Mouse (Mus musculus): ENCODE data around the gene Itga5. TPM values are rescaled to one million over a fixed set of nuclear protein-coding genes. Genes with fewer than 3 reads are reported as not detected.

Itga5 gene
- total RNA-seq, 2 experiments from 2014 or later: 1.2 to 2.1 TPM

GRCm38 (mm10) chr15:103375112-103375800 lies 8.7 kb upstream of the Itga5 start:
- DNase-seq (ENCODE audit: low spot score in 2 of 2): no peak
- Histone ChIP-seq H3K27ac (no peak overlapping the region), H3K4me3 (no peak overlapping the region)
- TF ChIP-seq CTCF (conservative IDR thresholded peaks at IDR 0.05): no peak

- no peak overlapping the region for H3K4me3 ChIP-seq
- DNase-seq (ENCODE audit: low spot score in 2 of 2): no peak
- no peak for TF ChIP-seq CTCF (conservative IDR thresholded peaks at IDR 0.05)
- no peak overlapping the region for H3K27ac ChIP-seq
Observed at GRCm38 (mm10) chr15:103372461-103372860, 5.9 kb upstream of the Itga5 start.

- Histone ChIP-seq H3K27ac (no peak overlapping the region), H3K4me3 (no peak overlapping the region)
- no peak for DNase-seq (ENCODE audit: low spot score in 2 of 2)
- no peak for TF ChIP-seq CTCF (conservative IDR thresholded peaks at IDR 0.05)
Observed at GRCm38 (mm10) chr15:103371741-103372140, 5.2 kb upstream of the Itga5 start.

GRCm38 (mm10) chr15:103371208-103371607 lies 4.6 kb upstream of the Itga5 start:
- no peak overlapping the region for H3K27ac ChIP-seq
- DNase-seq (ENCODE audit: low spot score in 2 of 2): no peak
- no peak for TF ChIP-seq CTCF (conservative IDR thresholded peaks at IDR 0.05)

GRCm38 (mm10) chr15:103370462-103370861 lies 3.9 kb upstream of the Itga5 start:
- no peak for TF ChIP-seq CTCF (conservative IDR thresholded peaks at IDR 0.05)
- H3K4me3 ChIP-seq: no peak overlapping the region
- DNase-seq (ENCODE audit: low spot score in 2 of 2): no peak

More at GRCm38 (mm10) chr15:103371208-103371607, 4.6 kb upstream of the Itga5 start:
- no peak overlapping the region for H3K4me3 ChIP-seq

DNA sequence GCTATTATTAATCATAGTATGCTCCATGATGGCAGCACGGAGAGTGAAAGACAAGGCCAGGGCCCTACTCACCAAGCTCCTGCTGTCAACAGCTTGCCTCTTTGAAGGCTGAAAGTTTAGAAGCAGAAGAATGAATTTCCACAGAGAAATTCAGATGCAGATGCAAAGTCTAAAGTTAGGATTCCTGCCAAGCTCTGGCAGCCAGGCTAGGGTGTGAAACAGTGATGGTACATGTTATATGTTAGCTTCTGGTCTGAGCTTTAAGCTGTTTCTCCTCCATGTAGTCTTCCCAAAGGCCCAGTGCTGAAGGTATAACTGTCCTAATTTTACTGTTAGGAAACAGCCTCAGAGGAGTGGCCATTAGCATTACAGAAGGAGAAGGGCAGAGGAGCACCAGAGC lies 2.6 kb upstream of the Itga5 start:
- Histone ChIP-seq H3K4me3 (no peak overlapping the region), H3K27ac (no peak overlapping the region)
- no peak for DNase-seq (ENCODE audit: low spot score in 2 of 2)
- no peak for TF ChIP-seq CTCF (conservative IDR thresholded peaks at IDR 0.05)

More at GRCm38 (mm10) chr15:103370462-103370861, 3.9 kb upstream of the Itga5 start:
- H3K27ac ChIP-seq: no peak overlapping the region

GRCm38 (mm10) chr15:103368179-103368940 lies 1.8 kb upstream of the Itga5 start:
- Histone ChIP-seq H3K4me3 (no peak overlapping the region), H3K27ac (no peak overlapping the region)
- TF ChIP-seq CTCF (conservative IDR thresholded peaks at IDR 0.05): no peak
- DNase-seq (ENCODE audit: low spot score in 2 of 2): no peak

GRCm38 (mm10) chr15:103365471-103366375 lies 840 bp downstream of the Itga5 start:
- H3K4me3 ChIP-seq: peak overlapping the region; percentile 62
- TF ChIP-seq CTCF (conservative IDR thresholded peaks at IDR 0.05): no peak
- peak overlapping the region; percentile 62; the same call in 1 of the 2 replicates for H3K27ac ChIP-seq
- no peak for DNase-seq (ENCODE audit: low spot score in 2 of 2)

DNA sequence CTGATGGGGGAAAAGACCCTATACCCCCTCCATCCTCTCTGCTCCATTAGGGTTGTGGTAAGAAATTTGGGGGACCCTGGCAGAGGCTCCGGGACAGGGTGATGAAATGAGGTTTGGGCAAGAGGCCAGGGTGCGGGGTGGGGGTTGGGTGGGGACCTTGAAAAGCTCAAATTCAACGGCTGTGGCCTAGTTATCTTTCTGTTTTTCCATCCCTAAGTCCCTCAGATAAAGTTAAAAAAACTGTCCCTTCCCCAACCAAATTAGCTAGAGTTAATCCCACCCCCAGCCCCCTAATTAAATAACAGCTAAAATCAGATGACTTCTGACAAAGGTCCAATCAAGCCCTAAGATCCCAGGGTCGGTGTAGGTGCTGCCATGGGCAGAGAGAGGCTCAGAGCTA lies 1.8 kb downstream of the Itga5 start:
- DNase-seq (ENCODE audit: low spot score in 2 of 2): no peak
- no peak for TF ChIP-seq CTCF (conservative IDR thresholded peaks at IDR 0.05)
- no peak overlapping the region for H3K27ac ChIP-seq
- H3K4me3 ChIP-seq: no peak overlapping the region

- Histone ChIP-seq H3K4me3 (no peak overlapping the region), H3K27ac (no peak overlapping the region)
- no peak for DNase-seq (ENCODE audit: low spot score in 2 of 2)
- TF ChIP-seq CTCF (conservative IDR thresholded peaks at IDR 0.05): no peak
Observed at GRCm38 (mm10) chr15:103363809-103364208, 2.8 kb downstream of the Itga5 start.

- no peak for TF ChIP-seq CTCF (conservative IDR thresholded peaks at IDR 0.05)
- DNase-seq (ENCODE audit: low spot score in 2 of 2): no peak
- H3K27ac ChIP-seq: no peak overlapping the region
- H3K4me3 ChIP-seq: no peak overlapping the region
Observed at GRCm38 (mm10) chr15:103362950-103363349, 3.6 kb downstream of the Itga5 start.

- DNase-seq (ENCODE audit: low spot score in 2 of 2): no peak
- TF ChIP-seq CTCF (conservative IDR thresholded peaks at IDR 0.05): no peak
- Histone ChIP-seq H3K27ac (no peak overlapping the region), H3K4me3 (no peak overlapping the region)
Observed at GRCm38 (mm10) chr15:103362333-103362732, 4.2 kb downstream of the Itga5 start.

DNA sequence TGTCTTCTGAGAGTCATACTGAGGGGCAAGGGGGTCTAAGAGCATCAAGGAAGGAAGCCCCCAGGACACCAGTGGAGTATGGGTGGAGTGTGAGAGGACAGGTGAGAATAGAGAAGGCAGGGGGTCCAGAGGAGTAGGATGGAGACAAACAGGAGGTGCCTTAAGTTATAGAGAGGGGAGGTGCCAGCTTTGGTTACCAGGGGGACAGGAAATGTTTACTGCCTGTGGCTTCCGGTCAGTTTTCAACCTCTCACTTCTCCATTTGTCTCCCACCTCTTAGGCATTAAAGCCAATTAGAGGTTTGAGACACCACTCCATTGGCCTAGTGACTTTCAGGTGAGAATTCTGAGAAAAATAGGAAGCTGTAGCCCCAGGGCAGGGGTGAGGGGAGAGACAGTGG lies 5.3 kb downstream of the Itga5 start:
- Histone ChIP-seq H3K27ac (no peak overlapping the region), H3K4me3 (no peak overlapping the region)
- TF ChIP-seq CTCF (conservative IDR thresholded peaks at IDR 0.05): no peak
- no peak for DNase-seq (ENCODE audit: low spot score in 2 of 2)

All from layer of hippocampus, adult 2 months (tissue).